Mouse (Mus musculus) midbrain, postnatal 0 days (tissue): ENCODE data around the gene Smcr8. TPM values are rescaled to one million over a fixed set of nuclear protein-coding genes. Genes with fewer than 3 reads are reported as not detected.

Experiments
- ATAC-seq: fragments of 200-750 bp; cut with Nextera tagmentation; 2 replicates; pipeline ENCODE4 v1.8.0; 2017; ENCODE audit warnings: moderate number of reproducible peaks, mild to moderate bottlenecking, moderate TSS enrichment, moderate library complexity; ENCODE audit not compliant: low FRiP score
- DNase-seq: peaks from one replicate; pipeline ENCODE4 v3.0.0-alpha.2; 2015; ENCODE audit warnings: low spot score
- H3K27ac ChIP-seq: fragments of 300-500 bp; sonication (generic); 2 replicates; pipeline ENCODE4 v1.5.1; 2014; ENCODE audit warnings: low read depth, mild to moderate bottlenecking, low read length, mixed read lengths
- H3K27me3 ChIP-seq: fragments of 300-500 bp; sonication (generic); 2 replicates; pipeline ENCODE4 v1.6.1; 2014; ENCODE audit warnings: low read length, control low read depth, mixed read lengths; ENCODE audit not compliant: insufficient read depth
- H3K36me3 ChIP-seq: fragments of 300-500 bp; sonication (generic); 2 replicates; pipeline ENCODE4 v1.6.1; 2014; ENCODE audit warnings: low read length, control low read depth, mixed read lengths; ENCODE audit not compliant: insufficient read depth
- H3K4me1 ChIP-seq: fragments of 300-500 bp; sonication (generic); 2 replicates; pipeline ENCODE4 v1.6.1; 2014; ENCODE audit warnings: mild to moderate bottlenecking, control low read depth, antibody characterized with exemption, low read length, mixed read lengths; ENCODE audit not compliant: insufficient read depth
- H3K4me2 ChIP-seq: fragments of 300-500 bp; sonication (generic); 2 replicates; pipeline ENCODE4 v1.6.1; 2014; ENCODE audit warnings: low read depth, mild to moderate bottlenecking, low read length, mixed read lengths; ENCODE audit not compliant: poor library complexity, severe bottlenecking
- H3K4me3 ChIP-seq: fragments of 300-500 bp; sonication (generic); 2 replicates; pipeline ENCODE4 v1.5.1; 2014; ENCODE audit warnings: low read depth, mild to moderate bottlenecking, low read length, moderate library complexity
- H3K9ac ChIP-seq: fragments of 300-500 bp; sonication (generic); replicated peaks from 2 replicates; pipeline ENCODE4 v1.6.1; 2014; ENCODE audit warnings: mild to moderate bottlenecking, low read length, moderate library complexity, mixed read lengths; ENCODE audit not compliant: poor library complexity, severe bottlenecking
- H3K9me3 ChIP-seq: fragments of 300-500 bp; sonication (generic); 2 replicates; pipeline ENCODE4 v1.6.1; 2016; ENCODE audit warnings: low read length, control low read depth
- CTCF ChIP-seq: IDR thresholded peaks from 2 replicates; pipeline ENCODE4 v1.5.1; 2016; ENCODE audit warnings: antibody characterized with exemption, mild to moderate bottlenecking
- WGBS: fragments of 180-500 bp; shearing (Covaris S2); extraction: QIAGEN DNeasy Blood & Tissue Kit; methylation state at CpG from one replicate; pipeline ENCODE4 v1.1.7; 2014; 5-methylcytosine and 5-hydroxymethylcytosine counted together
- microRNA-seq: library from miRNA; unstranded; fragments of <30 nt; microRNA quantifications from one replicate; pipeline ENCODE4, GENCODE M21; 2016; ENCODE audit warnings: borderline number of aligned reads
- polyA plus RNA-seq: library from polyadenylated mRNA; unstranded; fragments of >200 nt; fragmentation: Nextera tagmentation; extraction: Ambion mirVana; gene quantifications from 2 replicates; pipeline ENCODE4 v1.2.1, GENCODE M21; 2015
- total RNA-seq: library from RNA; depleted of rRNA; stranded (reverse); fragments of >200 nt; gene quantifications from 2 replicates; pipeline ENCODE4 v1.2.3, GENCODE M21; 2014; rRNA removed

Smcr8 gene
- total and polyA plus RNA-seq, 2 experiments from 2014 or later, result 3.6 to 14.2 TPM

GRCm38 (mm10) chr11:60836897-60837296, 59.6 kb downstream of the Smcr8 start:
- no peaks in the 10 kb centered on the region for H3K27me3 ChIP-seq
- WGBS, result 94% methylated on average over 6 of the region's 6 CpGs
- H3K9ac ChIP-seq, result no peak overlapping the region
- H3K4me2 ChIP-seq, result no peak overlapping the region
- DNase-seq (no peak), ATAC-seq (no peak)
- H3K4me1 ChIP-seq, result no peaks in the 10 kb centered on the region
- H3K4me3 ChIP-seq, result no peak overlapping the region
- TF ChIP-seq CTCF, result no peak
- no peaks in the 10 kb centered on the region for H3K9me3 ChIP-seq
- H3K27ac ChIP-seq, result no peak overlapping the region
- H3K36me3 ChIP-seq, result no peaks in the 10 kb centered on the region; the same call in 1 of the 2 replicates

Small RNA genes lying within 50 kb of the gene (microRNA-seq; reads per million reads assigned to microRNA genes)
- 2.3 reads per million for gene Mir5100

Other genes with a start within 250 kb of the Smcr8 start
- gene Alkbh5, start 241.1 kb upstream of the Smcr8 start, total RNA-seq, result 32.0 and 34.0 TPM in 2 replicates
- 18.4 and 23.1 TPM in 2 replicates for gene Alkbh5, start 241.1 kb upstream of the Smcr8 start, polyA plus RNA-seq
- gene Llgl1, start 77.8 kb upstream of the Smcr8 start, total RNA-seq, result 38.0 and 46.8 TPM in 2 replicates
- 25.8 and 26.8 TPM in 2 replicates for gene Llgl1, start 77.8 kb upstream of the Smcr8 start, polyA plus RNA-seq
- 64.9 and 92.7 TPM in 2 replicates for gene Flii, start 50.3 kb upstream of the Smcr8 start, total RNA-seq
- 42.7 and 46.0 TPM in 2 replicates for gene Flii, start 50.3 kb upstream of the Smcr8 start, polyA plus RNA-seq
- 36.6 and 37.9 TPM in 2 replicates for gene Mief2, start 49.1 kb upstream of the Smcr8 start, total RNA-seq
- gene Mief2, start 49.1 kb upstream of the Smcr8 start, polyA plus RNA-seq, result 24.0 and 25.3 TPM in 2 replicates
- 8.1 and 10.9 TPM in 2 replicates for gene Top3a, start 159 bp upstream of the Smcr8 start, total RNA-seq
- 3.6 and 4.1 TPM in 2 replicates for gene Top3a, start 159 bp upstream of the Smcr8 start, polyA plus RNA-seq
- 5.6 and 6.5 TPM in 2 replicates for gene Shmt1, start 34.2 kb downstream of the Smcr8 start, total RNA-seq
- 3.1 and 3.7 TPM in 2 replicates for gene Shmt1, start 34.2 kb downstream of the Smcr8 start, polyA plus RNA-seq
- gene Dhrs7b, start 53.1 kb downstream of the Smcr8 start, total RNA-seq, result 22.3 and 24.3 TPM in 2 replicates
- 33.2 and 34.5 TPM in 2 replicates for gene Dhrs7b, start 53.1 kb downstream of the Smcr8 start, polyA plus RNA-seq
- gene Tmem11, start 101.7 kb downstream of the Smcr8 start, total RNA-seq, result 47.1 and 53.4 TPM in 2 replicates
- 52.0 and 55.5 TPM in 2 replicates for gene Tmem11, start 101.7 kb downstream of the Smcr8 start, polyA plus RNA-seq
- gene Natd1, start 137.2 kb downstream of the Smcr8 start, total RNA-seq, result 28.7 and 33.5 TPM in 2 replicates
- gene Natd1, start 137.2 kb downstream of the Smcr8 start, polyA plus RNA-seq, result 14.5 and 15.9 TPM in 2 replicates
- gene Map2k3, start 154.5 kb downstream of the Smcr8 start, total RNA-seq, result 10.1 and 23.1 TPM in 2 replicates
- gene Map2k3, start 154.5 kb downstream of the Smcr8 start, polyA plus RNA-seq, result 22.9 and 23.4 TPM in 2 replicates
- gene Kcnj12, start 245.0 kb downstream of the Smcr8 start, total RNA-seq, result 20.5 and 23.6 TPM in 2 replicates
- gene Kcnj12, start 245.0 kb downstream of the Smcr8 start, polyA plus RNA-seq, result 3.1 and 3.2 TPM in 2 replicates